Mouse (Mus musculus) hematopoietic stem cell, adult 5-6 weeks (primary cell): ENCODE results near the gene Dnmt1. TPM values are rescaled to one million over a fixed set of nuclear protein-coding genes. Genes with fewer than 3 reads are reported as not detected.

Experiments used
- ATAC-seq, 2 experiments: fragments of 125-278 bp in 1 of 2; replicated peaks in 1 of 2; 2 replicates each; pipeline ENCODE4 v1.8.0; 2016 to 2017; ENCODE audit warnings: inconsistent platforms in 2 of 2, mild to moderate bottlenecking in 2 of 2, moderate number of reproducible peaks in 2 of 2, low read depth in 1 of 2, moderate TSS enrichment in 1 of 2; ENCODE audit not compliant: low FRiP score in 2 of 2, poor library complexity in 2 of 2, severe bottlenecking in 2 of 2, insufficient read depth in 1 of 2, low TSS enrichment in 1 of 2
- total RNA-seq: library from RNA; stranded (forward); fragments of 172-1452, 232-1000 nt; gene quantifications from 2 replicates; pipeline ENCODE4 v1.2.3, GENCODE M21; 2017

Gene Dnmt1
- total RNA-seq, 1 experiment from 2014 or later = 242 TPM

DNA sequence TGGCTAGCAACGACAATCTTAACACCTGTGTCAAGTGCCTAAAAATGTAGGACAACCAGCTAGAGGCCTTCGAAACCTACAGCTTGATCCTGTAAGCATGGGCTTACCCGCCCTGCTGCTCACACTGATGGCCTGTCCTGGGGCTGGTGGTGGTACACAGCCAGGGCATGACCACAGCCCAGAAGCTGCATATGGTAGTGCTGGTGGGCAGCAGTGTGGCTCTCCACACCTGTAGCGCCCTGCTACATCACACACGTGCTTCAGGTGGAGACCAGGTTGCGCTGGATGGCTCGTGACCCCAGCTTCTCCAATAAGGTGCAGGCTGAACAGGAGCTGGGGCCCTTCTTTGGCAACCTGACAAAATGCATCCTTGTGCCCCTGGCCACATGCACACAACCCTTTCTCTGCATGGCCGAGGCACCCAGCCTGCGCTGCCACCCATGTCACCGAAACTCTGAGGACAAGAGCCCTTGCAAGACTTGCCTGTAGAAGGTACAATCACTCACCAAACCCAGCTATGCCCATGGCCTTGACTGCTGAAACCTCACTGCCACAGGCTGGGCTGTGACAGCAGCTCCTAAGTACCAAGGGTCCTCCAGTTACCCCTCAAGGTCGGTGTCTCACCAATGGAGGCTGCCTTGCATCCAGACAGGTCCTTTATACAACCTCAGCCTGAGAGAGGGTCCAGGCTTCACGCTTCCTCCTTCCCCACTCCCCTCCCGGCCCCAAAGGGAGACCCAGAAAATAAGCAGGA lies 65.9 kb downstream of the Dnmt1 start:
- ATAC-seq = no peak

DNA sequence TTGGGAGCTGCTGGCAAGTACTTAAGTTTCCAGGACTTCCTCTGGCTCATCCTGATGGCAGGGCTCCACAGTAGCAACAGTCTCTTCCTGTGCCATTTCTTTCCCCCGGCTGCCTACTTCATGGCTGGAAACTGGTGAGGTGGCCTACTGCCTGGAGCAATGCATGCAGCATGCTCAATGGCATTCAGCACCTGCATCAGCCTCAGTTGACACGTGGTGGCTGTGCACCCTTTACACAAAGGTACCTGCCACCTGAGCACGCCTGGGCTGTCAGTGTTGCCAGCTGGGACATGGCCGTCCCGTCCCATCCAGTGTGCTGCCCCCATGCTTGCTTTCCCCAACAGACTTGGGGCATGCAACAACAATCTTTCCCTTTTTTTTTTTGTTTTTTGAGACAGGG lies 66.6 kb downstream of the Dnmt1 start:
- ATAC-seq = no peak

DNA sequence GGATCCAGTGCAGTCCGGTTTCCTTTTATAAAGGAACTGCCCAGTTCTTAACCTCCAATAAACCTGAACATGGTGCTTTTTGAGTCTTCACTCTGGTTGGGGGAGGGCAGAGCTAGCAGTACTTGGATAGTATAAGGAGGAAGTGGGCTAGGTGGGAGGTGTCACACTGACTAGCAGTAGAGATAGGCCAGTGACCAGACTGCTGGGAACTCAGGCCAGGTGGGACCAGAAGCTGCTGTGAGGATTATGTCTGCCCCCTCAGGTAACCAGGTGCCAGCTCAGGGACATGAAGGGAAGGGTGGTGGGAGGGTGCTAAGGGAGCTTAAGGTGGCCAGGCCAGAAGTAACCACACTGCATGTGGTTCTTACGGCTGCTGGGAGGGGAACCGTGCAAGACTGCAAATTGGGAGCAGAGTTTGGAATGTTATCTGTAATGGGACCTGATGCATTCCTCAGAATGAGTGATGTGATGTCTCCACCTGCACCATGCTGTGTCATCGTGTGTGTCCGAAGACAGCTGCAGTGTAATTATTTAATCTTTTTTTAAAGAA lies 67.5 kb downstream of the Dnmt1 start:
- no peak for ATAC-seq

DNA sequence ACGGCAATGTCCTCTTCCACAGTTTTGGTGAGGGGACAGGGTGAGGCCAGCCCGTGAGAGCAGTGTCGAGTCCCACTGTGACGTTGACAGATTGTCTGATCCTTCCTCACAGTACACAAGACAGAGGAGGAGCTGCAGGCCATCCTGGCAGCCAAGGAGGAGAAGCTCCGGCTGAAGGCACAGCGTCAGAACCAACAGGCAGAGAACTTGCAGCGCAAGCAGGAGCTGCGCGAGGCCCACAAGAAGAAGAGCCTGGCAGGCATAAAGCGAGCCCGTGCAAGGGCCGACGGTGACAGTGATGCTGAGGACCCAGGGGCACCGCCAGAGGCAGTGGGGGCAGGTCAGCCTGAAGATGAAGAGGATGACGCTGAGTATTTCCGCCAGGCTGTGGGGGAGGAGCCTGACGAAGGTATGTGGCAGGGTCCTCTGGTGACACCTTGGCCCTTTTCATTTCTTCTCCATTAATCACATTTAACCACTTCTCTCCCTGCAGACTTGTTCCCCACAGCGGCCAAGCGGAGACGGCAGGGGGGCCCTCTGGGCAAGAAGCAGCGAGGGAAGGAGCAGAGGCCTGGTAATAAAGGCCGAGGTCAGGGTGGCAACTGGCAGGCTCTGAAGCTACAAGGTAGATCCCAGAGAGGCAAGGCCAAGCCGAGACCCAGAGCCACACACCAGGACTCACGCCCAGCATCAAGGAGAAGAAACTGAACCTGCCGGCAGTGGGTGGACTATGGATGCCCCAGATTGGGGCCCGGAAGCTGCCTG lies 68.2 kb downstream of the Dnmt1 start:
- ATAC-seq = no peak

DNA sequence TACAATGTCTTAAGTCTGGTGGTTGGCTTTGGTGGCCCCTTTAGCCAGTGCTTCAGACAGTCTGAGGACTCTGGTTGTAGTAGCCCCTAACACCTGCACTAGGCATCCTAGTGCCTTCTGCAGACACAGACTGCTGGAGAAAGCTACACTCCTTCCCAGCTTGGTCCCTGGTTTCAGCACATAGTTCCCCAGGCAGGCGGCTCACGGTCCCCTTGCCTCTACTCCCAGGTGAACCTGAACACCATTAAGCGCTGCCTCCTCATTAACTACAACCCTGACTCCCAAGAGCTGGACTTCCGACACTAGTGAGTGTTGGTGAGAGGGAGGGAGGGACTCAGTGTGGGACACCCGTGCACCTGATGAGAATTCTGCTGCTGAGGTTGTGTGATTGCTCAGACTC lies 69.3 kb downstream of the Dnmt1 start:
- ATAC-seq = no peak

DNA sequence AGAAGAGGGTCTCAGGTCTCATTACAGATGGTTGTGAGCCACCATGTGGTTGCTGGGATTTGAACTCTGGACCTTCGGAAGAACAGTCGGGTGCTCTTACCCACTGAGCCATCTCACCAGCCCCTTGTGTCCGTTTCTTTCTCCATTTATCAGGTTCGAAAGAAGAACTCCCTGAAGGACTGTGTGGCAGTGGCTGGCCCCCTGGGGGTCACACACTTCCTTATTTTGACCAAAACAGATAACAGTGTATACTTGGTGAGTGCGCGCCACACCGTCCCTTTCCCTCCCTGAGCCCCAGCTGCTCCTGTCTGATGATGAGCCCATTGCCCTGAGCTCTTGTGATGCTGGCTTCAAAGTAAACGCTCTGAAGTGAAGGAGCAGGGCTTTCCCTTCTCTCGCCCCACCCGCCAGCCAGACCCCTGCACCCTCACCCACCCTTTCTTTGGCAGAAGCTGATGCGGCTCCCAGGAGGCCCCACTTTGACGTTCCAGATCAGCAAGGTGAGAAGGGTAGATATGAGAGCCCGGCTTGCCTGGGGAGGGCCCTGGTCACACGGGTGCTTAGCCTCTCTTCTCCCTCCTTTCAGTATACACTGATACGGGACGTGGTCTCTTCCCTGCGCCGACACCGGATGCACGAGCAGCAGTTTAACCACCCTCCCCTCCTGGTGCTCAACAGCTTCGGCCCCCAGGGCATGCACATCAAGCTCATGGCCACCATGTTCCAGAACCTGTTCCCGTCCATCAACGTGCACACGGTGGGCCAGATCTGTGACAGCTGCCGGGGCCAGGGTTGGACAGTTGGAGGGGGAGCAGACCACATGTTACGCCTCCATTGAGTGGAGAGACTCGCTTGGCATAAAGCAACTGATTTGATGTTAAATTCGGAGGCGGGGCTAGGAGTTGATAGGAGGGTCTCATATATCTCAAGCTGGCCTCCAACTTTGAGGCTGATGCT lies 70.2 kb downstream of the Dnmt1 start:
- ATAC-seq = no peak

DNA sequence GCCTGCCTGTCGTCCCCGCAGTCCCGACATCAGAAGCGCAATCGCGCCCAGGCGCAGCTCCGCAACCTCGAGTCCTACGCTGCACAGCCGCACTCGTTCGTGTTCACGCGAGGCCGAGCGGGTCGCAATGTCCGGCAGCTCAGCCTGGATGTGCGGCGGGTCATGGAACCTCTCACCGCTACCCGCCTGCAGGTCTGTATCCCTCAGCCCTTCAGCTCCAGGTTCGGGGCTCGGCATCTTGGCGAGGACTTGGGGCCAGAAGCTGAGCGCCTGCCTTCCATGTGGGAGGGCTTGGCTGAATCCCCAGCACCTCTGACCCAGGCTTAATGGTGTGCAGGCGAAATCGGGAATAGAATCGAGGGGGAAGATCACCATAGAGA lies 71.3 kb downstream of the Dnmt1 start:
- no peak for ATAC-seq

DNA sequence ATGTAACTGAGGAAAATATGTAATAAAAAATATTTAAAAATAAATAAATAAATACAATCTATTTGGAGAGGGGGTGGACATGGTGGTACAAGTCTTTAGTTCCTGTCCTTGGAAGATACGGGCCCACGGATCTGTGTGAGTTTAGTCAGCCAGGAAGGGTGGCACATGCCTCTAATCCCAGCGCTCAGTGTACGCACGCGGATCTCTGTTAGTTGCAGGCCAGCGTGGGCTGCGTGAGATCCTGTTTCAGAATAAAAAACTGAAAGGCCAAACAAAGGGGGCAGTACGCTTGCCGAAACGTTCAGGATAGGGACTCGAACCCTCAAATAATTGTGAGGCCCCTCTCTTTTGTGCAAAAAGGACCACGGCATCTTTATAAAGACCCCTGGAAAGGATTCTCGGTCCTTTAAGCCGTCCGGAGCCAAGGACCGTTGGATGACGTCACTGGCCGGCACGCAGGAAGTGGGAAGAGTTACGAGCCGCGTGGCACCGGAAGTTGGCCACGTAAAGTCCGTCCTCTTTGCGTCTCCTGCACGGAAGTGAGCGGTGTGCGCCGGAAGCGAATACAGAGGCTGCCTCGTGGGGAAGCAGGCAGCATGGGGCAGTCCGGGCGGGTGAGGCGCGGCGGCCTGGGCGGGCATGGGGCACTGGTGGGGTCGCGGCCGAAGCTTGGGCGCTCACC lies 71.8 kb downstream of the Dnmt1 start, which contains the start of gene Ppan:
Gene Ppan (plus strand): TSS at position 472 of the 682 bp plus-strand sequence.
- peak; percentile 93 to 97 for ATAC-seq

DNA sequence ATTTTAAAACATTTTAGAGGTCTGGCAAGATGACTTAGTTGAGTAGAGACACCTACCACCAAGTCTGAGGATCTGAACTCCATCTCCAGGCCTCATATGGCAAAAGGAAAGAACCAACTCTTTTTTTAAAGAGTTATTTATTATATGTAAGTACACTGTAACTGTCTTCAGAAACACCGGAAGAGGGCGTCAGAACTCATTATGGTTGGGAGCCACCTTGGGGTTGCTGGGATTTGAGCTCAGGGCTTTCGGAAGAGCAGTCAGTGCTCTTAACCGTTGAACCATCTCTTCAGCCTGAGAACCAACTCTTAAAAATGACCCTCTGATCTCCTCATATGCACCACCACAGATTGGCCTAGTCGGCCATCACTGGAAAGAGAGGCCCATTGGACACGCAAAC lies 72.5 kb downstream of the Dnmt1 start:
- no peak for ATAC-seq

DNA sequence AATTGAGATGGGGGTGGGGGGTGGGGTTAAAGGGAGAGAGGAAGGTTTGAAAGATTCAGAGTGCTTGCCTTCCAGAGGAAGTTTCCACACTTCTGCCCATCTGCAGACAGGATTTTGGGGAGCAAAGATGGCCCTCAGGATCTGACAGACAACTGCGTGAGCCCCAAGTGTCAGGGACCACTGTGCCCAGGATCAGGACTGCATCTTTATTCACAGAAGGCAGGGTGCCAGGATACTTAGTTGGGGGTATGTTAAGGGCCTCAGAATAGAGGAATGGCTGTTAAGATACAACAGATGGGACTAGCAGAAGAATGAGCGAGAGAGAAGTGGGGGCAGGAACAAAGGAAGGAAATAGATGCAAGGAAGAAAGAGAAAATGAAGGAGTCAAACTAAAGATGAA lies 73.1 kb downstream of the Dnmt1 start:
- no peak for ATAC-seq

DNA sequence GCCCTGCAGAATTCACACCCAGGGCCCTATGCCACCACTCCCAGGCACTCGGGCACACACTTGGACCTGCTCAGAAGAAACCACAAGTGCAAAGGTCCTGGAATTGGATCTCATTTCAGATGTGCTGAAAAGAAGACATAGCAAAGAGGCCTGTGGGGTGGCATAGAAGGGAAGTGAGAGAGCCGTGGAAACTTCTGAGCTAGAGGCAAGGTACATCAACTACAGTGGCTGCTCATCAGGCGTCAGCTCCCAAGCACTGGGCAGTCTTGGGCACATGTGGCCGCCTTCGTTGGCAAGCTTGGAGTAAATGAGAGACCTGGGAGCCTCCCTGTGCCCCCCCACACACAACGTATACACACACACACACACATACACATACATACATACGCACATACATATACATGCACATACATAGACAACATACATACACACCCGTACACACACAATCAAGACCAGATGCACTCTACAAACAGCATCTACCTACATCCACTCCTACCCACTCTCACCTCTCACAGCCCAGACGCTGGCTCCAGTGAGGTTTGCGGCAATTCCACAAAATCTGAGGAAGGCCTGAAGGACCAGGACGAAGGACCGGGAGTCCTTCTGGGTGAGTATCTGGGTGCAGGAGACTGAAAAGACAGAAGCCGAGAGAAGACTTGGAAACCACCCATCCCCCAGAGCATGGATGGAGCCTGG lies 80.4 kb downstream of the Dnmt1 start, which contains the start of gene Angptl6:
Gene Angptl6 (minus strand): TSS at position 631 of the 696 bp plus-strand sequence.
- ATAC-seq = no peak

DNA sequence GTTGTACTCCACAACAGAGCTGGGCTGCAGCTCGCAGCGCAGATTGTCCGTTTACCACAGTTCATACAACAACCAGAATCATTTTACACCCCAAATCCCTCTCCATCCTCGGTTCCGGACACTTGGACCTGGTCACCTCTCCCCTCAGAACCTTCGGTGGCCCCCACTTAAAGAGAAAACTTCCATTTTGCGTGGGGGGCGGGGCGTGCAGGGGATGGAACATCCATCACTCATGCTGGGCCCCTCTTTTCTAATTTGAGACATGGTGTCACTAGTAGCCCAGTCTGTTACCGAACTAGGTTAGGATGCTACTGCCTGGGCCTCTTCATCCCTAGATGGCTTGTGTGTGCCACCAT lies 81.0 kb downstream of the Dnmt1 start:
- ATAC-seq = no peak

DNA sequence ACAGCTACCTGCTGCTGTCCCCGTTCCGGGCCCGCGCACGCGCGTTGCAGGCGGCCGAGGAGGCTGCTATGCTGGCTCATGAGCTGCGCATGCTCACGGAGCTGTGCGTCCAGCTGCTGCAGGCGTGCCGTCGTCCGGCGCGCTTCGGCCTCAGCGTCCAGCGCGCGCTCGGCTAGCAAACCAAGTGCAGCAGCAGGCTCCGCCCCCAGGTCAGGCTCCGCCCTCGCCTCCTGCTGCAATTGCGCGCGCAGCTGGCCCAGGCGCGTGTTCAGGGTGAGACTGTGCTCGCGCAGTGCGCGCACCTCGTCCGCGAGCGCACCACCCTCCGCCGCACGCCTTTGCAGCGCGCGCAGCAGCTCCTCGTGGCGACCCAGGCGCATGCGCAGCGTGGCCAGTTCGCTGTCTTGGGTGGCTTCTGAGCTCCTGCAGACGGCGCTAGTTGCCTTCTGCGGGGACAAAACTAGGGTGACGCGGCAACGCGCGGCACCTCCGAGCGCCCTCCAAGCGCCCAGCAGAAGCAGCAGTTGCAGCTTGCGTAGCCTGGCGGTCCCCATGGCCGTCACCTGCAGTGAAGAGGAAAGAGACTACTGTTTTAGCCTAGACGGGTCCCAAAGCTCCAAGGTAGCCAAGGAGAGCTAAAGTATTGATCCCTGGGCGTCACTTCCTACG lies 81.5 kb downstream of the Dnmt1 start:
- ATAC-seq = peak; percentile 80 to 89

DNA sequence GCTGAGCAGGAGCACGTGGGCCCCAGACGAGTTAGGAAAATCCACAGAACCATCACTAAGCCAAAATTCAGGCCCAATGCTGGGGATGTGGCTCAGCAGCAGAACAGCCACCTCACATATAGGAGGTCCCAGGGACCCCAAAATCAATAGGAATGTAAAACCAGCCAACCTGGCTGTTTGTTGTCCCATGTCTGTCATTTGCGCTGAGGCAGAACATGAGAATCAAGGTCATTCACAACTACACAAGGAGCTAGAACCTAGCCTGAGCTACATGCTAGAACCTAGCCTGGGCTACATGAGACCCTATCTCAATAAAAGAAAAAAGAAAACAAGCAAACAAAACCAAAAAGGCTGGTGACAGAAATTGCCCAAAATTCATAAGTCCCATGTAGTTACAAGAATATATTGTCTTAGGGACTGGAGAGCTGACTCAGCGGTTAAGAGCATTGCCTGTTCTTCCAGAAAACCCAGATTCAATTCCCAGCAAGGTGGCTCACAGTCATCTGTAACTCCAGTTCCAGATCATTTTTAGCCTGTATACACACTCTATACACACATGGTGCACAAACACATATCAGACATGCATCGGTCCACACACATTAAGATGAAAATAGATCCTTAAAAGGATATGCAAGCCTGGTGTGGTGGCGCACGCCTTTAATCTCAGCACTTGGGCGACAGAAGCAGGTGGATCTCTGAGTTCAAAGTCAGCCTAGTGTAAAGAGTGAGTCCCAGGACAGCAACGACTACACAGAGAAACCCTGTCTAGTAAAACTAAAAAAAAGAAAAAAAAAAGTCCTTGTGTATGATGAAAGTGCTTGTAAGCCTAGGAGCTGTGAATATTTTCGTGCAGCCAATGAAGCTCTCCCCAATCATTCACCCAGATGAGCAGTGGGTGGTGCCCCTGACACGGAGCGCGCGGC lies 82.3 kb downstream of the Dnmt1 start:
- no peak for ATAC-seq
